Comparison of ENCODE assay signal across 10 mouse cellular contexts in genomic region chr11:5414856-5415616, GRCm38 (mm10). TPM values are rescaled to one million over a fixed set of nuclear protein-coding genes. Genes with fewer than 3 reads are reported as not detected.
A peak's percentile ranks its signal among the peaks of the same experiment; 100 is the strongest.
DNase-seq lines count a peak whose midpoint lies in the region; ATAC-seq and TF ChIP-seq lines count a peak whose summit lies in the region.
"Had no signal": no experiment of that assay in that cellular context is flagged by ENCODE, and none has a peak within 500 bp of the region (broad histone marks: within the 10 kb centered on the region; RNA-seq: fewer than 3 reads in every experiment).

No protein-coding gene starts in this region.

- 0 out of 2 replicates have a peak, but pooled peaks cover 2% of the 10 kb centered on the region for H3K36me3 ChIP-seq in hindbrain, embryonic 10.5 days
- H3K36me3 ChIP-seq in hindbrain, embryonic 11.5 days (ENCODE audit: control insufficient read depth, insufficient read depth, low read length), result no peaks in the 10 kb centered on the region
- peaks cover 3% of the 10 kb centered on the region; the same call in 1 of the 2 replicates for H3K36me3 ChIP-seq in embryonic facial prominence, embryonic 10.5 days (replicated peaks)
- no peaks in the 10 kb centered on the region for H3K36me3 ChIP-seq in forebrain, postnatal 0 days (ENCODE audit: insufficient read depth)
- H3K36me3 ChIP-seq in midbrain, embryonic 12.5 days, result no peaks in the 10 kb centered on the region

- H3K27ac ChIP-seq in hindbrain, embryonic 10.5 days, result peak overlapping the region; percentile 73
- H3K27ac ChIP-seq in hindbrain, embryonic 11.5 days (ENCODE audit: low read depth, low read length), result no peak overlapping the region
- H3K27ac ChIP-seq in embryonic facial prominence, embryonic 10.5 days (replicated peaks), result peak overlapping the region; percentile 71
- H3K27ac ChIP-seq in forebrain, postnatal 0 days (ENCODE audit: low read depth, low read length), result 0 out of 2 replicates have a peak overlapping the region, but pooled peaks have one; percentile 5
- peak overlapping the region; percentile 70 for H3K27ac ChIP-seq in midbrain, embryonic 12.5 days (replicated peaks)
- H3K27ac ChIP-seq: macrophage had no signal

- H3K4me1 ChIP-seq in hindbrain, embryonic 10.5 days (replicated peaks), result peaks cover 71% of the 10 kb centered on the region
- H3K4me1 ChIP-seq in hindbrain, embryonic 11.5 days (replicated peaks; ENCODE audit: control insufficient read depth, insufficient read depth, low read length), result peaks cover 6% of the 10 kb centered on the region
- H3K4me1 ChIP-seq in embryonic facial prominence, embryonic 10.5 days, result peaks cover 80% of the 10 kb centered on the region
- peaks cover 24% of the 10 kb centered on the region; the same call in 1 of the 2 replicates for H3K4me1 ChIP-seq in forebrain, postnatal 0 days (ENCODE audit: insufficient read depth)
- peaks cover 57% of the 10 kb centered on the region for H3K4me1 ChIP-seq in midbrain, embryonic 12.5 days

- H3K27me3 ChIP-seq in hindbrain, embryonic 10.5 days (ENCODE audit: insufficient read depth, poor library complexity, severe bottlenecking), result no peaks in the 10 kb centered on the region
- no peaks in the 10 kb centered on the region for H3K27me3 ChIP-seq in hindbrain, embryonic 11.5 days (ENCODE audit: control insufficient read depth, insufficient read depth, low read length)
- H3K27me3 ChIP-seq in embryonic facial prominence, embryonic 10.5 days (replicated peaks; ENCODE audit: low read depth, poor library complexity, severe bottlenecking), result no peaks in the 10 kb centered on the region
- no peaks in the 10 kb centered on the region for H3K27me3 ChIP-seq in forebrain, postnatal 0 days (ENCODE audit: insufficient read depth, low read length)
- H3K27me3 ChIP-seq in midbrain, embryonic 12.5 days, result no peaks in the 10 kb centered on the region

- H3K4me3 ChIP-seq in hindbrain, embryonic 10.5 days, result no peak overlapping the region
- H3K4me3 ChIP-seq in hindbrain, embryonic 11.5 days (ENCODE audit: low read depth, low read length), result no peak overlapping the region
- H3K4me3 ChIP-seq in embryonic facial prominence, embryonic 10.5 days, result no peak overlapping the region
- no peak overlapping the region for H3K4me3 ChIP-seq in forebrain, postnatal 0 days (ENCODE audit: low read depth, low read length)
- no peak overlapping the region for H3K4me3 ChIP-seq in midbrain, embryonic 12.5 days

- no peak overlapping the region for H3K9ac ChIP-seq in hindbrain, embryonic 11.5 days (ENCODE audit: low read depth, low read length)
- no peak overlapping the region for H3K9ac ChIP-seq in forebrain, postnatal 0 days
- H3K9ac ChIP-seq in midbrain, embryonic 12.5 days (replicated peaks), result no peak overlapping the region

- no peaks in the 10 kb centered on the region for H3K9me3 ChIP-seq in hindbrain, embryonic 10.5 days
- no peaks in the 10 kb centered on the region for H3K9me3 ChIP-seq in hindbrain, embryonic 11.5 days (ENCODE audit: control insufficient read depth, low read length)
- H3K9me3 ChIP-seq in embryonic facial prominence, embryonic 10.5 days, result no peaks in the 10 kb centered on the region
- no peaks in the 10 kb centered on the region for H3K9me3 ChIP-seq in forebrain, postnatal 0 days (ENCODE audit: low read length)
- no peaks in the 10 kb centered on the region for H3K9me3 ChIP-seq in midbrain, embryonic 12.5 days

- 33% methylated on average over 2 of the region's 2 CpGs for WGBS in hindbrain, embryonic 10.5 days
- 29% methylated on average over 2 of the region's 2 CpGs for WGBS in hindbrain, embryonic 11.5 days
- 24% methylated on average over 2 of the region's 2 CpGs for WGBS in embryonic facial prominence, embryonic 10.5 days
- 12% methylated on average over 2 of the region's 2 CpGs for WGBS in forebrain, postnatal 0 days
- WGBS in midbrain, embryonic 12.5 days, result 18% methylated on average over 2 of the region's 2 CpGs

- DNase-seq in hindbrain, embryonic 10.5 days (ENCODE audit: low spot score), result no peak
- no peak for DNase-seq in hindbrain, embryonic 11.5 days (ENCODE audit: low spot score)
- no peak for DNase-seq in embryonic facial prominence, embryonic 10.5 days (ENCODE audit: low spot score)
- DNase-seq in forebrain, postnatal 0 days, result peak; percentile 10
- no peak for DNase-seq in frontal cortex, postnatal 36 days (ENCODE audit: low spot score in 2 of 2)
- DNase-seq in right cerebral cortex, adult 18-20 months, result no peak
- no peak for DNase-seq in yolk sac, embryonic 10.5 days (ENCODE audit: low spot score)
- DNase-seq: right cerebral cortex, postnatal 14 days had no signal

- no peak for ATAC-seq in hindbrain, embryonic 11.5 days (ENCODE audit: low FRiP score)
- ATAC-seq in forebrain, postnatal 0 days, result no peak
- no peak for ATAC-seq in midbrain, embryonic 12.5 days (ENCODE audit: low FRiP score, low read depth)

- no peak for TF ChIP-seq CTCF in forebrain, postnatal 0 days (IDR thresholded peaks at IDR 0.05; ENCODE audit: low read depth)

- no peak overlapping the region for H3K4me2 ChIP-seq in hindbrain, embryonic 11.5 days (replicated peaks; ENCODE audit: low read depth, low read length)
- no peak overlapping the region for H3K4me2 ChIP-seq in forebrain, postnatal 0 days (ENCODE audit: low read depth)
- no peak overlapping the region for H3K4me2 ChIP-seq in midbrain, embryonic 12.5 days (replicated peaks)

RNA-seq across cellular contexts. Expression of gene Znrf3, which starts 29.6 kb away (rescaled TPM):
- 8.9 and 11.6 TPM in 2 replicates for polyA plus RNA-seq in hindbrain, embryonic 10.5 days (2016; fragmentation: Nextera tagmentation; extraction: Ambion mirVana)
- 10.6 and 11.5 TPM in 2 replicates for polyA plus RNA-seq in hindbrain, embryonic 11.5 days (2014; fragmentation: Nextera tagmentation; extraction: Ambion mirVana)
- polyA plus RNA-seq in embryonic facial prominence, embryonic 10.5 days (2016; fragmentation: Nextera tagmentation; extraction: Ambion mirVana), result 13.1 and 13.8 TPM in 2 replicates
- total RNA-seq in forebrain, postnatal 0 days (2014; rRNA removed), result 7.5 and 9.1 TPM in 2 replicates
- 4.6 and 8.3 TPM in 2 replicates for polyA plus RNA-seq in forebrain, postnatal 0 days (2015; fragmentation: Nextera tagmentation; extraction: Ambion mirVana)
- polyA plus RNA-seq in midbrain, embryonic 12.5 days (2016; fragmentation: Nextera tagmentation; extraction: Ambion mirVana), result 8.8 and 10.1 TPM in 2 replicates
